Mouse (Mus musculus): Measurements from ENCODE around the gene Tet3.

Tet3 gene

GRCm38 (mm10) chr6:83415356-83415940 lies 43.4 kb downstream of the Tet3 start:
- DNase-seq (ENCODE audit: low read depth, low spot score): no peak

DNA sequence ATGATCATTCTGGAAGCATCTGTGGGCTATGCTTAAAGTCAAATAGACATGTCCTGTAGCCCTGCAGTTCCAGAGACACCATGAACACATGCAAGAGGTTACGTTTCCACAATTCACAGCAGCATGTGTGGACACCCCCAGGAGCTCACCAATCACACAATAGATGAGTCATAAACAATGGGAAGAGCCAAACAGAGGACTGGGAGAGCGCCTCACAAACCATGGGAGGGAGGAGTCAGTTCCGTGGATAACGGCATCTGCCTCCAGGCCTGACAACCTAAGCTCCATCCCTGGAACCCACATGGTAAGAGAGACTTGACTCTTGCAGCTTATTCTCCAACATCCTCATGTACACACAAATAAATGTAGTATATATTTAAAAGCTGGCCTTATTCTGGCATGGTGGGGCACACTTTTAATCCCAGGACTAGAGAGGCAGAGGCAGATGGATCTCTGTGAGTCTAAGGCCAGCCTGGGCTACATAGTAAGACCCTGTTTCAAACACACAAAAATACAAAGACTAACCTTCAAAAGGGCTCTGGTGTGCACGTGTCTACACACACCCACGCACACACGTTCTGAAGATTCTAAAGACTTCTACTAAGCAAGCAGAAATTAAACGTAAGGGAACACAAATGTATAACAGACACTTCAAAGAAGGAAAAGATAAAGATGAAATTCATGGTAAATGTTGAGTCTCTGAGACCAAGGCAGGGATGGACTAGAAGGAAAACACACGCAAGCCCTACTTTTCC lies 44.1 kb downstream of the Tet3 start:
- no peak for DNase-seq (ENCODE audit: low read depth, low spot score)

GRCm38 (mm10) chr6:83413686-83414085 lies 45.2 kb downstream of the Tet3 start:
- DNase-seq (ENCODE audit: low read depth, low spot score): no peak

- DNase-seq (ENCODE audit: low read depth, low spot score): no peak
Observed at GRCm38 (mm10) chr6:83412854-83413401, 46.0 kb downstream of the Tet3 start.

GRCm38 (mm10) chr6:83412362-83412853 lies 46.5 kb downstream of the Tet3 start:
- no peak for DNase-seq (ENCODE audit: low read depth, low spot score)

DNA sequence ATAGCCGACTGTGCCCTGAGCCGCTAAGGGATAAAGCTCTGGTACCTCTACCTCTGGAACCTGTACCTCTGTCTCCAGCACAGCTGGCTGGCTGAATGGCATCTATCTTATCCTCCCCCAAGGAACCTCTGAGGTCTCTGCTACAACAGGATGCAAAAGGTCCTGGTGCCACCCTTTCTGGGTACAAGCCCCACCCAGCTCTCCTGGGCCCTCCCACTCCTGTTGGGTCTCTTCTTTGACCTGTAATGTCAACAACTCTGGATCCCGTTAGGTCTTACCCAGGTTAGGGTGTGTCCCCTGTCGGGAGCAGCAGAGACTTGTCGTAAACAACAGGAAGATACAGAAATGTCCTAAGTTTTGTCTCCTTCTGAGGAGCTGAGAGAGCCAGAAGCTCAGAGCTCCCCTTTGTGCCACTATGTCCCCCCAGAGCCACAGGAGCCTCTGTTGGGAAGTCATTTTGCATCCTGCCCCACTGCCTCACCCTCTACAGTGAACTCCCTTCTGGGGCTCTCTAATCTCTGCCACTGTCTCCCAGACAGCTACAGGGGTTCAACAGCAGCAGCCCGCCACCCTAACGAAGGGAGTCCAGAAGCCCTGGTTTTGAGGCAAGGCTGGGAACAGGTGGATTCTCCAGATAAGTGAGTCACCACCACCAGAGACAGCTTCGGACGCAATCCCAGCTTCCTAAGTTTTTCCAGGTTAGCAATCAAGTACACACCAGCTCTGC lies 47.1 kb downstream of the Tet3 start:
- DNase-seq (ENCODE audit: low read depth, low spot score): no peak

GRCm38 (mm10) chr6:83410046-83410706 lies 48.7 kb downstream of the Tet3 start:
- DNase-seq (ENCODE audit: low read depth, low spot score): no peak

GRCm38 (mm10) chr6:83408510-83408909 lies 50.4 kb downstream of the Tet3 start:
- DNase-seq (ENCODE audit: low read depth, low spot score): no peak

DNA sequence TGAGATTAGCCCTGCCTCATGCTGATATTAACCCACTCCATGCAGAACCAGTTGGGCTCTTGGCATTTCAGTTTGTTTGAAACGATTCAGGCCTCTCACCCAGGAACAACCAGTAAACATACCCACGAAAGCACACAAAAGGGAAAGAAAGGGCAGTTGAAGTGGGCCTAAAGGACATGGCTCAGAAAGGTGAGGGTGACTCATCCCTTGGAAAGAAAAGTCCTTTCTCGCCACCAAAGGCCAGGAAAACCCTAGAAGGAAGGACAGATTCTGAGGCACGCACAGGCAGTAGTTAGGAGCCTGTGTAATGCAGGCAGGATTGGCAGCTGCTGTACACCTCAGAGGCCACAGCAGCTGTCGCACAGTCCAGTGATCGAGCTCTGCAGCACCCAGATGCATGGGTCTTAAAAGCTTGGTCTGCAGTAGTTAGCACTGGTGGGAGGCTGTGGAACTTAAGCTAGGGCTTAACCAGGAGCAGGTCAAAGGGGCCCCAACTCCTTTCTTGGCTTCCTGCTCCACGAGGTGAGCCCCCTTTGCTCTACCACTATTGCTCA lies 53.3 kb downstream of the Tet3 start:
- DNase-seq (ENCODE audit: low read depth, low spot score): no peak

DNA sequence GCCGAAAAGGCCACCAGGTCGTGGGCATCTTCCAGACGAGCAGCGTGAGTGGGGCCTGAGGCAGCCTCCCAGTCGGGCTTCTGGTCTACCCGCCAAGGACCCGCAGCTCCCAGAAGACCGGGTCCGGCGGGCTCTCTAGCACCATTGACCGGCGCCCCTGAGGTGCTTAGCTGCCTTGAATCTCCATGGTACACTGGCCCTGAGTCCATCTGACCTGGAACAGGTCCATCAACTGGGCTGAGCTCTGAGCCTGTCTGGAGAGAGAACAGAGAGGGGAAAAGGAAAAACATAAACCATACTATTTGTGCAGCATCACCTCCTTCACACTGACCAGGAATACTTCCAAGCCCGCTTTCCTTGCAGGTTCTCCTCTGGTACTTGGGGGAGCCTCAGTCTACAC lies 54.3 kb downstream of the Tet3 start:
- no peak for DNase-seq (ENCODE audit: low read depth, low spot score)

DNA sequence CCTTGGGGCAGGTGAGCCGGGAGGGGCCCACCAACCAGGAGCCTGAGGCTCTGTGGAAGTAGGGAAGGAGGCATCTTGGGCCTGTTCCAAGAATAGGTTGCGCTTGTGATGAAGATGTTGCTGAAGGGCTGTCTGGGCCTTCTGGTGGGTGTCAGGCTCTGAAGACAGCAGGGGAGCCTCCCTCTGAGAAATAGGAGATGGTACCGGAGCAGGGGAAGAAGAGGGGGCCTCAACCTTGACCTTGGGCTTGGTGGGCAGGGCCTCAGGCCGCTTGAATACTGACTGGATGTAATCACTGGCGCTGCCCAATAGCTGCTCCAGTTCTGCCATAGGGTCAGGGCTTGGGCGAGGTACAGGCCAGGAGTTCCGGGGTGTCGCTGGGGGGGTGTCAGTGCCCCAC lies 55.4 kb downstream of the Tet3 start:
- DNase-seq (ENCODE audit: low read depth, low spot score): no peak

DNA sequence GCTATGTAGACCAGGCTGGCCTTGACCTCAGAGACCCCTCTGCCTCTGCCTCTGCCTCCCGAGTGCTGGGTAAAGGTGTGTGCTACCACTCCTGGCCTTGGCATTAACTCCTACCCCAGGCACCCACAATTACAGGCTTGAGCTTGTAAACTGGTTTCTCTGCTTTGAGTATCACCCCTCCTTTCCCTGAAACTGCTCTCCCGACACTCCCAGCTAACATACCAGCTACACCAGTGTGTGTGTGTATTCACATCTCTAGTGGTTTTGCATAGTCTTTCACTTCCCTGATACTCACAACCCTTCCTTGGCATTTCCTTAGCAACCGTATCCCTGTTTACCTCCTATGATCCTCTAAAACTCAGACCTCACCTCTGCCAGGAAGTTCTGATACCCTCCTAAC lies 59.1 kb downstream of the Tet3 start:
- DNase-seq (ENCODE audit: low read depth, low spot score): no peak

DNA sequence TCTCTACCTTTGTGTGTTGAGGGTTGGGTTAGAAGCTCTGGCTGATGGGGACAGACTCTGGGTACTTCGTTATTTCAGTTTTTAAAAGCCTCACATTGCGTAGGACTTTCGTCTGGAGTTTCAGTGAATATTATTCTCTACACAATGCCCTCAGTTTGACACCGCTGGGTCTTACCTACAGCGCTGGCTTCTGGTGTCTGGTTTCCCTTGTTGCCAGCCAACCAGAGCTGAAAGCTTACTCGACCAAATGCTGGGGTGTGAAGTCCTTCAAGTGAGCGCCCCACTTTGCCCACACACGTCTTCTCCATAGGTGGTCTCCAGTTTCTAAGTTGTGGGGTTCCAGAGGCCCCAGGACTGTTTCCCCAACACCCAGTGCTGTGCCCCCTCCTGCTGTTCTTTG lies 61.2 kb downstream of the Tet3 start:
- DNase-seq (ENCODE audit: low read depth, low spot score): no peak

GRCm38 (mm10) chr6:83396711-83397110 lies 62.2 kb downstream of the Tet3 start:
- no peak for DNase-seq (ENCODE audit: low read depth, low spot score)

DNA sequence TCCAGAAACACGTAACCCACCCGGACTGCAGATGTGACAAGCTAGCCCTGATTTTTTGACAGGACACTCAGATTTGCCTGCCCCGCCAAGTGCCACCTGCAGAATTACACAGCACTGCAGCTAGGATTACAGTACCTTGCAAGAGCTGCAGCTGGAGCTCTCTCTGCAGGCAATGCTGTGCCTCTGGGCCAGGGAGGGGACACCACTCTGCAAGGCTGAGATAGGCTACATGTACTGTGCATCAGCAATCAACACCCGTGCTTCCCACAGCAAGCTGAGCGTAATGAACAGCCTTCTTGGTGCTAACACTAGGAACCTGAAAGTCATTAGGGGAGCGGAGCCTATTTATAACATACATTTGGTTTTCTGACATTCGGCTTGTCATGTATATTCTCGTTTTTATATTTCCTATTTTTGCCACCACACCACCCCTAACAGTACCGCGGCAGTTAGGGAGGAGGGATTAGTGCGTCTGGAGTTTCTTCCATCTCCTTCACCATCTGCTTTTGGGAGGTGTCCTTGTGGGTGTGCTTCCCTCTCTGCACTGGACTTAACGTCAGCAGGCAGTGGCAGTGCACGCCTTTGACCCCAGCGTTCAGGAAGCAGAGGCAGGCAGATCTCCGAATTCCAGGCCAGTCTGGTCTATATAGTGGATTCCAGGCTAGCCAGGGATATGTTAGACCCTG lies 63.2 kb downstream of the Tet3 start:
- peak; percentile 32 for DNase-seq (ENCODE audit: low read depth, low spot score)

- no peak for DNase-seq (ENCODE audit: low read depth, low spot score)
Observed at GRCm38 (mm10) chr6:83394122-83394521, 64.8 kb downstream of the Tet3 start.

DNA sequence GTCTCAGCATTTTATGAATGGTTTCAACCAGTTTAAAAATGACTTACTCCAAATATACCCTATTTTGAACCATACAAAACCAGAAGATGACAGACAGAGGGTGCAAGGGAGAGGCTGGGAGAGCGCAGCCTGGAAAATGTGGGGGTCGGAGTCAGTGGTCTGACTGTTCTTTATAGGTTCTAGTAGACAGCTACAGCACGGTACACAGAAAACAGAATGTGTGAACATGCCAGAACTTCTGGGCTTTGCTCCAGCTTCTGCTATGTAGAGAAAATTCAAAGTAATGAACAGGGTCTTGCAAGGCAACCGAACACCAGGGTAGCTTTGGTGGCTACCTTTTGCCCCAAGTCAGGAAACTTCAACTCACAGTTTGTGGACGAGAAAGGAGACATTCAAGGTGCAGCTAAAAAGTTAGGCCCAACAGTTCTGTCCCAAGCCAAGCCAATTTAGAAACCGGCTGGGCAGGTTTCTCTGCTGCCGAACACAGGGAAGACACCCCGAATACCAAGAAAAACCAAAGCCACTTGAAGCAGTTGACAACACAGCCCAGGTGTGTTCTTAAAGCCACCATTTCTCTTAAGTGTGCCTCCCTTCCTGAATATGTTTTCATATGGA lies 66.6 kb downstream of the Tet3 start:
- no peak for DNase-seq (ENCODE audit: low read depth, low spot score)

GRCm38 (mm10) chr6:83385569-83386090 lies 73.3 kb downstream of the Tet3 start:
- DNase-seq (ENCODE audit: low read depth, low spot score): no peak

- peak; percentile 41 for DNase-seq (ENCODE audit: low read depth, low spot score)
Observed at GRCm38 (mm10) chr6:83381510-83382491, 77.1 kb downstream of the Tet3 start.
